Mouse (Mus musculus) forebrain, embryonic 12.5 days (tissue): ENCODE measurements around the gene Rita1. TPM values are rescaled to one million over a fixed set of nuclear protein-coding genes. Genes with fewer than 3 reads are reported as not detected.

Source experiments
- ATAC-seq: fragments of 200-750 bp; cut with Nextera tagmentation; 2 replicates; pipeline ENCODE4 v1.8.0; 2017; ENCODE audit warnings: moderate TSS enrichment; ENCODE audit not compliant: low FRiP score
- H3K27ac ChIP-seq: fragments of 300-500 bp; sonication (generic); 2 replicates; pipeline ENCODE4 v1.5.1; 2016; ENCODE audit warnings: mild to moderate bottlenecking
- H3K27me3 ChIP-seq: fragments of 300-500 bp; sonication (generic); 2 replicates; pipeline ENCODE4 v1.6.1; 2016; ENCODE audit warnings: mild to moderate bottlenecking
- H3K36me3 ChIP-seq: fragments of 300-500 bp; sonication (generic); replicated peaks from 2 replicates; pipeline ENCODE4 v1.6.1; 2016; ENCODE audit warnings: mild to moderate bottlenecking
- H3K4me1 ChIP-seq: fragments of 300-500 bp; sonication (generic); 2 replicates; pipeline ENCODE4 v1.6.1; 2016
- H3K4me2 ChIP-seq: fragments of 300-500 bp; sonication (generic); 2 replicates; pipeline ENCODE4 v1.6.1; 2016; ENCODE audit warnings: mild to moderate bottlenecking, moderate library complexity
- H3K4me3 ChIP-seq: fragments of 300-500 bp; sonication (generic); replicated peaks from 2 replicates; pipeline ENCODE4 v1.5.1; 2016; ENCODE audit warnings: mild to moderate bottlenecking
- H3K9ac ChIP-seq: fragments of 300-500 bp; sonication (generic); 2 replicates; pipeline ENCODE4 v1.6.1; 2016; ENCODE audit warnings: mild to moderate bottlenecking
- H3K9me3 ChIP-seq: fragments of 300-500 bp; sonication (generic); 2 replicates; pipeline ENCODE4 v1.6.1; 2016
- WGBS: fragments of 180-500 bp; shearing (Covaris S2); methylation state at CpG from one replicate; pipeline ENCODE4 v1.1.7; 2016; 5-methylcytosine and 5-hydroxymethylcytosine counted together
- polyA plus RNA-seq: library from polyadenylated mRNA; unstranded; fragments of >200 nt; fragmentation: Nextera tagmentation; extraction: Ambion mirVana; gene quantifications from 2 replicates; pipeline ENCODE4 v1.2.1, GENCODE M21; 2016

The Rita1 gene
- polyA plus RNA-seq, 1 experiment from 2014 or later = 13.6 TPM

DNA sequence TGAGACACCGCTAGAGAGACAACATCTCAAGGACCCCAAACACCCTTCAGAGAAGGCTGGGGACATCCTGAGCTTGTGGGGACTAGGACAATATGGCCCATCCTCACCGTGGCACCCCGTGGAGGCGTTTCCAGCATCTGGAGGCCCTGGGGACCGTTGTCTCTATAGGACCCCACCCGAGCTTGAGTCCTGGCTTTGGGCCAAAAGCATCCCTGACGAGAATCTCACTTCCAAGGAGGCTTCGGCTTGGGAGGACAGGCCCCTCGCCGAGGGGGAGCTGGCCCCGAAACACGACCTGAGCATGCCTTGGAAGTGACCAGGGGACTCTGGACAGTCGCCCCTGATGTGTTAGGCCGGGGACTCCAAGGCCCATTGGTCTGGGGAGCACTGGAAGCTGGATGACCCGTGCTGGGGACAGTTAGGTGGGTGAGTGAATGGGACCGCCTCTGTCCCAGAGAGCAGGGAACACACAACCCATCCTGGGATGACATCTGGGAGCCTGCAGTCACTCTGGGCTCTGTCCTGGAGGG, 3.1 kb downstream of the Rita1 start:
- Histone ChIP-seq H3K27me3 (no peaks in the 10 kb centered on the region), H3K9me3 (no peaks in the 10 kb centered on the region), H3K9ac (no peak overlapping the region), H3K27ac (no peak overlapping the region), H3K36me3 (peaks cover 9% of the 10 kb centered on the region), H3K4me3 (no peak overlapping the region), H3K4me1 (peaks cover 29% of the 10 kb centered on the region), H3K4me2 (no peak overlapping the region)
- WGBS = 90% methylated on average over 16 of the region's 16 CpGs
- no peak for ATAC-seq

DNA sequence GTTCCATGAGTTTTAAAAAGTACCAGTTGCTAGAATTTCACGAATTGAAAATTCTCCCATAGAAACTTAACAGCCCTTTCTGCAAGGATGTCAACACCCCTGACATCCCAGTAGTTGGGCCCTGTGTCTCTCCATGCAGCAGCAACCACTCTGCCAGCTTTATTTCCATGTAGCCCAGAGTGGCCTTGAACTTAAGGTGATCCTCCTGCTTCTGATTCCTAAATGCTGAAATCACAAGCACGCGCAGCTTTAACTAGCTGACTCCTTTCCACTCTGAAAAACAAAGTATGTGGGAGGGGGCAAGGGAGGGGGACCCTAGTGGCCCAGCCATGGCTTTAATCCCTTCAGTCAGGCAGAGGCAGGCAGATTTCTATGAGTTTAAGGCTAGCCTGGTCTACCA, 5.1 kb downstream of the Rita1 start:
- Histone ChIP-seq H3K4me1 (peaks cover 23% of the 10 kb centered on the region), H3K9me3 (no peaks in the 10 kb centered on the region), H3K4me3 (no peak overlapping the region), H3K27me3 (no peaks in the 10 kb centered on the region), H3K27ac (no peak overlapping the region), H3K4me2 (no peak overlapping the region), H3K36me3 (peaks cover 9% of the 10 kb centered on the region), H3K9ac (no peak overlapping the region)
- ATAC-seq = no peak
- WGBS = 85% methylated on average over 3 of the region's 3 CpGs

DNA sequence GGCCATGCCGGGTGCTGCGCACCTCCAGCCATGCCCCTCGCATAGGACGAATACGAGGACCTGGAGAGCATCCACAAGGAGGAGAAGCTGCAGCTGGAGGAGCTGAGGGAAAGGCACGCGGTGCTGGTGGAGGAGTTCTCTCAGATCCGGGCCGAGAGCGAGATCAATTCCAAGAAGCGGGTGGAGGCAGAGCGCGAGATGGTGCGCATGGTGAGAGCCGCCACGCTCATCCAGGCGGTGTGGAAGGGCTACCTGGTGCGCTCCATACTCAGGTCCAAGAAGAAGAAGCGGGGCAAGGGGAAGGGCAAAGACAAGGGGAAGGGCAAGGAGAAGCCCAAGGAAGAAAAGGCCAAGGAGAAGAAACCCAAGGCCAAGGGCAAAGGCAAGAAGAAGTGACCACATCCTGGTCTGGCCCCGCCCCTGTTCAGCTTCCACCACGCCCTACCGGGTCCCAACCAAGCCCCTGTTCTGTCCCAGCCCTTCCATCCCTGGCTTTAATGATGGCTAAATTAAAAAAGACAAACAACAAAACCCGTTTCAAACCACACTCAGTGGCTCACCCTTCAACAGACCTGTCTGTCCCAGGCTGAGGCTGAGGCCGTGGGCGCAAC, 5.7 kb downstream of the Rita1 start:
- ATAC-seq = no peak
- Histone ChIP-seq H3K27ac (no peak overlapping the region), H3K4me3 (no peak overlapping the region), H3K36me3 (peaks cover 9% of the 10 kb centered on the region), H3K9me3 (no peaks in the 10 kb centered on the region), H3K9ac (no peak overlapping the region), H3K4me2 (no peak overlapping the region), H3K4me1 (peaks cover 21% of the 10 kb centered on the region), H3K27me3 (no peaks in the 10 kb centered on the region)
- 68% methylated on average over 25 of the region's 25 CpGs for WGBS

DNA sequence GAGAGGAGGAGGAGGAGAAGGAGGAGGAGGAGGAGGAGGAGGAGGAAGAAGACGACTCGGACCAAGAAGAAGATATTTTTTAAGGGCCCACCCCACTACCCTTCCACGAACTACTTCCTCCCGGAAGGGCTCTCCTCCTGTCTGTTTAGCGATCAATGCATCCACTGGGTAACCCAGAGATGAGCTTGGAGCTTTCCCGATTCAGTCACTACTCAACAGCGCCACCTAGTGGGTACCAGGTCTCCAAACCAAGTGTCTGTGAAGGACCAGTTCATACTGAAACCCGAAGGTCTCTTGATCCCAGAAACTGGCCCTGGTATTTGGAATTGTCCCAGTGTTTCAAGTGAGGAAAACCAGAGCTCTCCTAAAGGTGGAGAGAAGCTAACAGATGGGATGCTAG, 6.7 kb downstream of the Rita1 start:
- Histone ChIP-seq H3K4me1 (peaks cover 11% of the 10 kb centered on the region), H3K9me3 (no peaks in the 10 kb centered on the region), H3K4me2 (peak overlapping the region; percentile 63), H3K9ac (peak overlapping the region; percentile 48; the same call in 1 of the 2 replicates), H3K36me3 (peaks cover 9% of the 10 kb centered on the region), H3K27me3 (no peaks in the 10 kb centered on the region), H3K27ac (peak overlapping the region; percentile 54; the same call in 1 of the 2 replicates), H3K4me3 (peak overlapping the region; percentile 32)
- WGBS = under 1% methylated on average over 8 of the region's 8 CpGs
- peak; percentile 77 for ATAC-seq

DNA sequence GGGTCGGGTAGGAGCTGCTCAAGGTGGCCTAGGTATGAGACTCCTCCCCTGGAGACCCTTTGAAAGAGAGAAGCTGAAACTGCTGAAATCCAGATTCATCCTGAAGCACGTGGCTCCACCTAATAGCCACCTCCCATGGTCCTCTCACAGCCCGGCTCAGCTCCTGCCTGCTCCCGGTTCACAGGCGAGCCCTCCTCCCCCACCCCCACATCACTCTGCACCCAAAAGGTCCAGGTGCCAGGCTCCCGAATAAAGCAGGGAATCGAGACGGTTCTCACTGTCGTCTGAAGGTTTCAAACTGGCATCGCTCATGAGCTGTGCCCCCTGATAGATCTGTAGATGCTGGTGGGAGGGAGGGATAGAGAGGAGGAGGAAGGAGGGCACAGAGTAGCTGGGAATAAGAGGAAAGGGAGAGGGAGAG, 7.1 kb downstream of the Rita1 start:
- no peaks in the 10 kb centered on the region for H3K27me3 ChIP-seq
- peaks cover 11% of the 10 kb centered on the region for H3K4me1 ChIP-seq
- H3K4me3 ChIP-seq = peak overlapping the region; percentile 32
- peak overlapping the region; percentile 63 for H3K4me2 ChIP-seq
- H3K36me3 ChIP-seq = peaks cover 9% of the 10 kb centered on the region
- ATAC-seq = peak; percentile 63
- H3K9me3 ChIP-seq = no peaks in the 10 kb centered on the region
- H3K27ac ChIP-seq = peak overlapping the region; percentile 54
- WGBS = 2% methylated on average over 10 of the region's 10 CpGs
- H3K9ac ChIP-seq = peak overlapping the region; percentile 48

DNA sequence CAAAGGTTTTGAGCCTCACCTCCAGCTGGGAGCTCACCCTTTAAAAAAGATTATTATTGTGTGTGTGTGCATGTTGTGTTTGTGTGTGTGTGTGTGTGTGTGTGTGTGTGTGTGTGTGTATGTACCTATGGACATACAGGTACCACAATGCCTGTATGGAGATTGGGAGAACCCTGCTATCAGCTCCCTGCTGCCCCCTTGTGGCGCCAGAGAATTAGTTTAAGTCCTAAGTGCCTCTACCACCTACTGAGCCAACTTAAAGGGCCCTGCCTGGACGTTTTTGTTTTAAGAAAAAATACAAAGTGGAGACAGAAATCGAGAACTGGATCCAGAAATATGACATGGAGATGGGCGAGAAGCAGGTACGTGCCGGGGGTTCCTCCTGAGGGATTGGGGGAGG, 7.5 kb downstream of the Rita1 start:
- peak; percentile 59 for ATAC-seq
- no peaks in the 10 kb centered on the region for H3K27me3 ChIP-seq
- no peaks in the 10 kb centered on the region for H3K9me3 ChIP-seq
- peak overlapping the region; percentile 63 for H3K4me2 ChIP-seq
- H3K27ac ChIP-seq = peak overlapping the region; percentile 54; the same call in 1 of the 2 replicates
- peak overlapping the region; percentile 32 for H3K4me3 ChIP-seq
- peaks cover 11% of the 10 kb centered on the region for H3K4me1 ChIP-seq
- 2% methylated on average over 6 of the region's 6 CpGs for WGBS
- peaks cover 9% of the 10 kb centered on the region for H3K36me3 ChIP-seq
- peak overlapping the region; percentile 48 for H3K9ac ChIP-seq

DNA sequence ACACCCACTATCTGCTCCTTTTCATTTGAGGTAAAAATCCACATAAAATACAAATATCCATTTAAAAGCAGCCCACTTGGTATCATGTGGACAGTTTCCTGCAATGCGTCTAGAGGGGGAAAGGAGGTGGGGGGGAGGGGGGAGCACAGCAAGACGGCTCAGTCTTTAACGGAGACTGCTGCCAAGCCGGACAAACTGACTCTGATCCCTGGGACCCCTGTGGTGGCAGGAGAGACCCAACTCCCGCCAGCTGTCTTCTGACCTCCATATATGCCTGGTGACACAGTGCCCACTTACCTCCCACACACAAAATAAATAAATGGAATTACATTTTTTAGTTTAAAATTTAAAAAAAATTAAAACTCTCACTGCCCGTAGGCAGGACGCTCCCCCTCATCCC, 8.9 kb downstream of the Rita1 start:
- no peak overlapping the region for H3K4me2 ChIP-seq
- H3K9me3 ChIP-seq = no peaks in the 10 kb centered on the region
- no peak overlapping the region for H3K27ac ChIP-seq
- peaks cover 5% of the 10 kb centered on the region for H3K4me1 ChIP-seq
- H3K9ac ChIP-seq = no peak overlapping the region
- 54% methylated on average over 7 of the region's 7 CpGs for WGBS
- no peak overlapping the region for H3K4me3 ChIP-seq
- H3K27me3 ChIP-seq = no peaks in the 10 kb centered on the region
- no peak for ATAC-seq
- H3K36me3 ChIP-seq = 0 out of 2 replicates have a peak, but pooled peaks cover 6% of the 10 kb centered on the region

DNA sequence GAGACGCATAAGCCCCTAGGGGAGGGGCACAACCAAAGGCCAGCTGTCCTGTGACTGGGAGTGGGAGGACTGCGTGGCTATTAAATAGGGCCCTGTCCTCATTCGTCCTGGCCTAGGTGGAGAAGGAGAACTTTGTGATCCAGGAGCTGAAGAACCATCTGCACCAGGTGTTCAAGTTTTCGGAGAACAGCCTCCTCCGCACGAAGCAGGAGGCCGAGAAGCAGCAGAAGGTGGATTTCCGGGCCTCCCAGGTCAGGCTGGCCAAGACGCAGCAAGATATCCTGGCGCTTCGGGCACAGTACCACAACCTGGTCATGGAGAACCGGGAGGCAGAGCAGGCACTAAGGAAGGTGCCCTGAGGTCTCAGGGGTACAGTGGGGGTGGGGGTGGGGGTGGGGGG, 10.2 kb downstream of the Rita1 start:
- H3K9ac ChIP-seq = no peak overlapping the region
- no peak overlapping the region for H3K27ac ChIP-seq
- no peak overlapping the region for H3K4me3 ChIP-seq
- 88% methylated on average over 12 of the region's 12 CpGs for WGBS
- H3K9me3 ChIP-seq = no peaks in the 10 kb centered on the region
- H3K4me1 ChIP-seq = peaks cover 5% of the 10 kb centered on the region
- no peaks in the 10 kb centered on the region for H3K27me3 ChIP-seq
- no peak for ATAC-seq
- no peak overlapping the region for H3K4me2 ChIP-seq
- H3K36me3 ChIP-seq = no peaks in the 10 kb centered on the region

DNA sequence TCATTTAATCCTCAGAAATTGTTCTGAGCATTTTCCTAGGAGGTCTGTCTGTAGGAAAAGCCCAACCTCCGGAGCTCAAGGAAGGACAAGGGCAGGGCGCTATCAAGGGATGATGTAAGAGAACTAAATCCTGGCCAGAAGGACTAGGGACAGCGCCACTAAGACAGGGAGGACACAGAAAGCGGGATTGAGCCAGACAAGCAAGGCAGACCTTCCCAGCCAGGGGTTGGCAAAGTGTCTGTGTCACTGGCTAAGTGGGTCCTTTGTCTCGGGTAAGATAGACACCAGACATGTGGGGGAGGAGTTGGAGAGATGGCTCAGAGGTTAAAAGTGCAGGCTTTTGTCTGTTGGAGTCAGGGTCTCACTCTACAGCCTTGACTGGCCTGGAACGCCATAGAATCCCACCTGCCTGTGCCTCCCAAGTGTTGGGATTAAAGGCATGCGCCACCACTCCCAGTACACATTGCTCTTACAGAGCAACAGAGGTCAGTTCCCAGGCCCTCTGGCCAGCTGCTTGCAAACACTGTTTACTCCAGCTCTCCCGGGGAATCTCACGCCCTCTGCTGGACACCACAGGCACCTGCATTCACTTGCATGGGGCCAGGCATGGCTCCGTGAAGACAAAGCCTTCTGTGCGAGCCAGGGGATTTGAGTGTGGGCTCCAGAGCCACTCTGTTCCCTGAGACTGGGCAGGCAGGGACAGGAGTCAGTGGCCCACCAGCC, 11.3 kb downstream of the Rita1 start:
- no peak for ATAC-seq
- no peaks in the 10 kb centered on the region for H3K9me3 ChIP-seq
- H3K27me3 ChIP-seq = no peaks in the 10 kb centered on the region
- H3K36me3 ChIP-seq = no peaks in the 10 kb centered on the region
- 62% methylated on average over 11 of the region's 11 CpGs for WGBS
- no peak overlapping the region for H3K9ac ChIP-seq
- no peak overlapping the region for H3K27ac ChIP-seq
- H3K4me1 ChIP-seq = peaks cover 5% of the 10 kb centered on the region
- no peak overlapping the region for H3K4me2 ChIP-seq
- no peak overlapping the region for H3K4me3 ChIP-seq

DNA sequence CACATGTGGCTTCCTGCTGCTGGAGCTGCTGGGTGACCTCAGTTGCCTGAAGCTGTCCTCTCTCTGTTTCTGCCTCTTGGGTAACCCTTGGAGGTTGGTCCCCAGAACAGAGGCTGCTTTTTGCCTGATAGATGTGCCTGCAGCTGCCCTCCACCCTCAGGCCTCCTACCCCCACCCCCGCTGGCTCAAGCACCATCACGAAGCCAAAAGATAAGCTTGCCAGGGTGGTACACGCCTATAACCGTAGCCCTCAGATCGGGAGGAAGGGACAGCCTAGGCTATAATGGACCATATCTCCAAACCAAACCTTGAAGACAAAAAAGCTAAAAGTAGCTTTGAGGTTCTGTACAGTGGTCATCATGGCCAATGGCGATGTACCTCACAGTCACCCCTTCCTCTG, 12.8 kb downstream of the Rita1 start:
- H3K27me3 ChIP-seq = no peaks in the 10 kb centered on the region
- no peak overlapping the region for H3K4me3 ChIP-seq
- peaks cover 2% of the 10 kb centered on the region; the same call in 1 of the 2 replicates for H3K4me1 ChIP-seq
- ATAC-seq = no peak
- H3K36me3 ChIP-seq = no peaks in the 10 kb centered on the region
- no peaks in the 10 kb centered on the region for H3K9me3 ChIP-seq
- no peak overlapping the region for H3K27ac ChIP-seq
- H3K9ac ChIP-seq = no peak overlapping the region
- WGBS = 92% methylated on average over 6 of the region's 6 CpGs
- H3K4me2 ChIP-seq = no peak overlapping the region

DNA sequence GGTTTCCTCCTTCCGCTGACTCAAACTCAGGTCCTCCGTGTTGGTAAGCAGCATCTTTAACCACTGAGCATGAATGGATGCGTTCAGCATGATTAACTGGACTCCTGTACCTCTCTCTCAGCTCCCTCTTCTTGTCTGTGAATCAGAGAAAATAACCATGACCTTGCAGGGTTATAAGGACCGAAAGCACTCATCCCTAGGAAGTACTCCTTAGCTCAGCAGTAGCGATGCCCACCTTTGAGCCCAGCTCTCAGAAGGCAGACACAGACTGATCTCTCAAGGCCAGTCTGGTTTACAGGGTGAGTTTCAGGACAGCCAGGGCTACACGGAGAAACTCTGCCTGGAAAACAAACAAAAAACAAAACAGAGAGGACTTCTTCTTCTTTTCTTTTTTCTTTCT, 17.9 kb downstream of the Rita1 start:
- Histone ChIP-seq H3K36me3 (no peaks in the 10 kb centered on the region), H3K4me2 (no peak overlapping the region), H3K9ac (no peak overlapping the region), H3K27me3 (no peaks in the 10 kb centered on the region), H3K27ac (no peak overlapping the region), H3K4me3 (no peak overlapping the region), H3K4me1 (peaks cover 2% of the 10 kb centered on the region; the same call in 1 of the 2 replicates), H3K9me3 (0 out of 2 replicates have a peak, but pooled peaks cover 3% of the 10 kb centered on the region)
- no peak for ATAC-seq
- 89% methylated on average over 6 of the region's 6 CpGs for WGBS

DNA sequence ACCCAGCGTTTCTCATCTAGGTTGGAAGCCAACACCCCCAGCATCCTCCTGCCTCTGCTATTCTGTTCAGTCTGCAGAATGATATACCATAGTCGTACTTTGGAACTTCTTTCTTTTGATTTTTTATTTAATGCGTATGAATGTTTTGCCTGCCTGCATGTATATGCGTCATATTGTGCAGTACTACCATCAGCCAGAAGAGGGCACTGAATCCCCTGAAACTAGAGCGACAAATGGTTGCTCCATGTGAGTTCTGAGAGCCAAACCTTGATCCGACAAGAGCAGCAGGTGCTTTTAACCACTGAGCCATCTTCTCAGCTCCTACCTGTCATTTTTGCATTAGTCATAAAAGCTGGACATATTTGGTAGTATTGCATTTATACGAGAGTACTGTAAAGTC, 20.2 kb downstream of the Rita1 start:
- Histone ChIP-seq H3K9me3 (0 out of 2 replicates have a peak, but pooled peaks cover 3% of the 10 kb centered on the region), H3K36me3 (no peaks in the 10 kb centered on the region), H3K4me1 (peaks cover 17% of the 10 kb centered on the region), H3K4me3 (no peak overlapping the region), H3K4me2 (no peak overlapping the region), H3K27me3 (peaks cover 6% of the 10 kb centered on the region; the same call in 1 of the 2 replicates), H3K27ac (no peak overlapping the region), H3K9ac (no peak overlapping the region)
- ATAC-seq = no peak
- 71% methylated on average over 7 of the region's 7 CpGs for WGBS
